Mouse (Mus musculus) midbrain, embryonic 12.5 days (tissue): ENCODE data around the gene Akt3. TPM values are rescaled to one million over a fixed set of nuclear protein-coding genes. Genes with fewer than 3 reads are reported as not detected.

Source experiments
- ATAC-seq: fragments of 200-750 bp; cut with Nextera tagmentation; 2 replicates; pipeline ENCODE4 v1.8.0; 2017; ENCODE audit warnings: low read depth, moderate TSS enrichment, moderate library complexity; ENCODE audit not compliant: low FRiP score
- H3K27ac ChIP-seq: fragments of 300-500 bp; sonication (generic); replicated peaks from 2 replicates; pipeline ENCODE4 v1.5.1; 2016; ENCODE audit warnings: mild to moderate bottlenecking
- H3K27me3 ChIP-seq: fragments of 300-500 bp; sonication (generic); 2 replicates; pipeline ENCODE4 v1.6.1; 2016; ENCODE audit warnings: mild to moderate bottlenecking
- H3K36me3 ChIP-seq: fragments of 300-500 bp; sonication (generic); 2 replicates; pipeline ENCODE4 v1.6.1; 2016
- H3K4me1 ChIP-seq: fragments of 300-500 bp; sonication (generic); 2 replicates; pipeline ENCODE4 v1.6.1; 2016
- H3K4me2 ChIP-seq: fragments of 300-500 bp; sonication (generic); replicated peaks from 2 replicates; pipeline ENCODE4 v1.6.1; 2016; ENCODE audit warnings: mild to moderate bottlenecking, moderate library complexity
- H3K4me3 ChIP-seq: fragments of 300-500 bp; sonication (generic); 2 replicates; pipeline ENCODE4 v1.5.1; 2016; ENCODE audit warnings: mild to moderate bottlenecking
- H3K9ac ChIP-seq: fragments of 300-500 bp; sonication (generic); replicated peaks from 2 replicates; pipeline ENCODE4 v1.6.1; 2016; ENCODE audit warnings: mild to moderate bottlenecking, moderate library complexity
- H3K9me3 ChIP-seq: fragments of 300-500 bp; sonication (generic); 2 replicates; pipeline ENCODE4 v1.6.1; 2016; ENCODE audit warnings: mild to moderate bottlenecking
- WGBS: fragments of 180-500 bp; shearing (Covaris S2); methylation state at CpG from one replicate; pipeline ENCODE4 v1.1.7; 2016; 5-methylcytosine and 5-hydroxymethylcytosine counted together
- polyA plus RNA-seq: library from polyadenylated mRNA; unstranded; fragments of >200 nt; fragmentation: Nextera tagmentation; extraction: Ambion mirVana; gene quantifications from 2 replicates; pipeline ENCODE4 v1.2.1, GENCODE M21; 2016

The Akt3 gene
- polyA plus RNA-seq, 1 experiment from 2014 or later, result 32.5 TPM

GRCm38 (mm10) chr1:177045885-177046284, 212.1 kb downstream of the Akt3 start:
- Histone ChIP-seq H3K36me3 (no peaks in the 10 kb centered on the region), H3K27ac (no peak overlapping the region), H3K9ac (no peak overlapping the region), H3K4me2 (no peak overlapping the region), H3K27me3 (no peaks in the 10 kb centered on the region), H3K4me1 (no peaks in the 10 kb centered on the region), H3K4me3 (no peak overlapping the region), H3K9me3 (no peaks in the 10 kb centered on the region)
- no peak for ATAC-seq

DNA sequence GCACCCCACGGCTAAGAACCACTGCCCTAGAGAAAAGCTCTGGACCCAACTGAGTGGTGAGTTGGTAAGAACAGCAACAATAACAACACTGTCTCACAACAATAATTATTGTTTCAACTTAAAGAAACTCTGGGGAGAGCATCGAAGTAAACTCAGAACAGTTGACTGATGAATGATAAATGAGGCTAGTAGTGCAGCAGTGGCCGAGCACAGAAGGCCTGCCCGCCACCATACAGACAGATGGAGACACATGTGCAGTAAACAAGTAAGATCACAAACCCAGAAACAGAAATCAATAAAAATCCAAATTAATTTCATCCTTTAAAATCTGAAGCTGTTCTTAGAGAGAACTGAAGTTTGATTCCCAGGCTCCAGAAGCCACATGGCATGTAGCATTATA, 217.9 kb downstream of the Akt3 start:
- ATAC-seq, result no peak

DNA sequence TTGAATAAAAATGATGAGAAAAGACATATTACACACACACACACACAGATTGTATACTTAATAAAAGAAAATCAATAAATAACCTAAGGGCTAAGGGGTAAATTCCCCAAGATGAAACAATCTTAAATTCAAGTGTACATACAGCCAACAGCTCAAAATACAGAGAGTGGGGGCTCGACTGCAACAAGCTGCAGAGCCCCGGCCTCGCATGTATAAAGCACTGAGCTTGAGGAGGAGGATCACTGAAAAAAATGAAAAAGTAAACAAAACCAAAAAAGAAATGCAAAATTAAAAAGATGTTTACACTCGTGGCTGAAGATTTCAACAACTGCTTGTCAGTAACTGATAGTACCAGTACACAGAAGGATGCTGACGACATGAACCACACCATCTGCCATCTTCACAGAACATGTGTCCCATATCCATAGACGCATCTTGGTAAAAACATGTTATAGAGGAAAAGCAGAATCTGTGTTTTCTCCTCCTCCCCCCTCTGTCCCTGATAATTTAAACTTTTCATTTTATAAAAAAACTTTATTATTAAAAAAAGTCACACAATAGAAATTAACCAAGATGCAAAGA, 218.8 kb downstream of the Akt3 start:
- no peaks in the 10 kb centered on the region for H3K36me3 ChIP-seq
- no peak overlapping the region for H3K4me2 ChIP-seq
- H3K9me3 ChIP-seq, result no peaks in the 10 kb centered on the region
- H3K4me1 ChIP-seq, result 0 out of 2 replicates have a peak, but pooled peaks cover 2% of the 10 kb centered on the region
- H3K27ac ChIP-seq, result no peak overlapping the region
- H3K27me3 ChIP-seq, result no peaks in the 10 kb centered on the region
- H3K9ac ChIP-seq, result no peak overlapping the region
- WGBS, result 74% methylated on average over 6 of the region's 6 CpGs
- no peak for ATAC-seq
- H3K4me3 ChIP-seq, result no peak overlapping the region

More for the DNA sequence above, 217.9 kb downstream of the Akt3 start:
- H3K36me3 ChIP-seq, result no peaks in the 10 kb centered on the region
- H3K9ac ChIP-seq, result no peak overlapping the region
- no peaks in the 10 kb centered on the region for H3K27me3 ChIP-seq
- 0 out of 2 replicates have a peak, but pooled peaks cover 2% of the 10 kb centered on the region for H3K4me1 ChIP-seq
- WGBS, result 49% methylated on average over 4 of the region's 4 CpGs
- no peaks in the 10 kb centered on the region for H3K9me3 ChIP-seq
- no peak overlapping the region for H3K4me2 ChIP-seq
- H3K27ac ChIP-seq, result peak overlapping the region; percentile 27; the same call in 1 of the 2 replicates
- H3K4me3 ChIP-seq, result no peak overlapping the region

GRCm38 (mm10) chr1:177038383-177038782, 219.6 kb downstream of the Akt3 start:
- ATAC-seq, result no peak
- H3K9me3 ChIP-seq, result no peaks in the 10 kb centered on the region
- no peak overlapping the region for H3K9ac ChIP-seq
- no peak overlapping the region for H3K4me3 ChIP-seq
- H3K36me3 ChIP-seq, result no peaks in the 10 kb centered on the region
- WGBS, result 46% methylated on average over 2 of the region's 2 CpGs
- H3K27ac ChIP-seq, result peak overlapping the region; percentile 47
- H3K4me1 ChIP-seq, result 0 out of 2 replicates have a peak, but pooled peaks cover 2% of the 10 kb centered on the region
- no peaks in the 10 kb centered on the region for H3K27me3 ChIP-seq
- H3K4me2 ChIP-seq, result no peak overlapping the region

DNA sequence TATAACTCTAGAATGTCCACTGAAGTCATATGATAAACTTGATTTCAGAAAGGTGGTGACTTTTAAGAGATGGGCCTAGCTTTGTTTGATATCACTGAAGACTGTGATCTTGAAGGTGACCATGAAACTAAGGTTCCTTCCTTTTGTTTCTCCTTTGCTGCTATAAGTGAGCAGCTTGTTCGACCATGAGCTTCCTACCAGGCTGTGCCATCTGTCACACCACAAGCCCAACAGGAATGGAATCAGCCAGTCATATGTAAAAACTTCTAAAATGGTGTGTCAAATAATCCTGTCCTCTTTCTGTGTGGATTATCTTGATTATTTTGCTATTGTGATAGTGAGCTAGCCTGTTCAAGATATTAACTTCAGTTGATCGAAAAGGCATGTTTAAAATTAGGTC, 222.5 kb downstream of the Akt3 start:
- no peaks in the 10 kb centered on the region for H3K9me3 ChIP-seq
- H3K4me2 ChIP-seq, result no peak overlapping the region
- H3K27me3 ChIP-seq, result no peaks in the 10 kb centered on the region
- no peak overlapping the region for H3K4me3 ChIP-seq
- 68% methylated on average over 2 of the region's 2 CpGs for WGBS
- H3K4me1 ChIP-seq, result peaks cover 6% of the 10 kb centered on the region; the same call in 1 of the 2 replicates
- no peak overlapping the region for H3K9ac ChIP-seq
- peaks cover 11% of the 10 kb centered on the region; the same call in 1 of the 2 replicates for H3K36me3 ChIP-seq
- ATAC-seq, result no peak
- H3K27ac ChIP-seq, result no peak overlapping the region

DNA sequence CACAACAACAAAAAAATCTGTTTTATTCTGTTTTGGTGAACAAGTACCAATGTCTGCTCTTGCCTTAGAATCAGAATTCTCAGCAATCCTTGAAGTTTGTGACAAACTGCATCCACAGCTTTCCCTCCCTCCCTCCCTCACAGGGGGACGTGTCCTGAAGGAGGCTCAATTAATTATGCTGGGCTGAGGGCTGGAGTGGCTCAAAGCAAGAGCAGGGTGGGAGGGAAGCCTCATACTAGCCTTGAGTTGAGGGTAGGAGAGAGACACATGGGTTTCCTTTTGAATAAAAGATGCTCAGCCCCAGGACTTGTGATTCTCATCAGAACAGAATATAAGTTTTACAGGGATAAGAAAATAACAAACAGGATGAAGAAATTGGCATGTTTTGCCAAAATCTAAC, 225.8 kb downstream of the Akt3 start:
- Histone ChIP-seq H3K9ac (no peak overlapping the region), H3K4me3 (no peak overlapping the region), H3K9me3 (no peaks in the 10 kb centered on the region), H3K27ac (no peak overlapping the region), H3K4me1 (peaks cover 4% of the 10 kb centered on the region; the same call in 1 of the 2 replicates), H3K27me3 (no peaks in the 10 kb centered on the region), H3K36me3 (peaks cover 14% of the 10 kb centered on the region; the same call in 1 of the 2 replicates), H3K4me2 (no peak overlapping the region)
- 17% methylated on average over 1 of the region's 1 CpGs for WGBS
- ATAC-seq, result no peak; the same call in 1 of the 2 replicates

GRCm38 (mm10) chr1:177031196-177031595, 226.8 kb downstream of the Akt3 start:
- 89% methylated on average over 1 of the region's 1 CpGs for WGBS
- no peak overlapping the region for H3K9ac ChIP-seq
- H3K4me3 ChIP-seq, result no peak overlapping the region
- no peaks in the 10 kb centered on the region for H3K27me3 ChIP-seq
- no peak overlapping the region for H3K27ac ChIP-seq
- H3K4me1 ChIP-seq, result peaks cover 4% of the 10 kb centered on the region; the same call in 1 of the 2 replicates
- no peak for ATAC-seq
- H3K36me3 ChIP-seq, result peaks cover 14% of the 10 kb centered on the region; the same call in 1 of the 2 replicates
- no peak overlapping the region for H3K4me2 ChIP-seq
- H3K9me3 ChIP-seq, result no peaks in the 10 kb centered on the region

DNA sequence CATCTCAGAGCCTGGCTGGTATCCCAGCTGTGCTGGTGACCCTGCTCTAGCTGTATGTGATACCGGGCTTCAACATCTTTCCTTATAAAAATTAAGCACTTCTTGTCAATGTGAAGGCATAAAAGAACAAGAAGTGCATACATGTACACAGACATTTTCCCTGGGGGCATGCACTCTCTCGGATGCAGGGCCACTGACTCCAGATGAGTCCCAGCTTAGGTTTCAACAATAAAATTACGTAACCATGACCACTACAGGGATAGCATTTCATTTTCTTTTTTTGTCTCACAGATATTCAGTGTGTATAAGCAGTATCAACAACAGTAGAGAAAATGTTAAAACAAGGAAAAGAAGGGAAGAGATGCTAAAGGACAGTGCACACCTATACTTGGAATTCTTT, 227.3 kb downstream of the Akt3 start:
- no peak overlapping the region for H3K9ac ChIP-seq
- peaks cover 14% of the 10 kb centered on the region; the same call in 1 of the 2 replicates for H3K36me3 ChIP-seq
- ATAC-seq, result no peak
- H3K4me2 ChIP-seq, result no peak overlapping the region
- no peaks in the 10 kb centered on the region for H3K27me3 ChIP-seq
- no peaks in the 10 kb centered on the region for H3K9me3 ChIP-seq
- H3K4me3 ChIP-seq, result no peak overlapping the region
- WGBS, result 81% methylated on average over 3 of the region's 3 CpGs
- H3K27ac ChIP-seq, result no peak overlapping the region
- peaks cover 4% of the 10 kb centered on the region; the same call in 1 of the 2 replicates for H3K4me1 ChIP-seq

- Histone ChIP-seq H3K27ac (no peak overlapping the region), H3K27me3 (no peaks in the 10 kb centered on the region), H3K9ac (no peak overlapping the region), H3K4me2 (no peak overlapping the region), H3K4me1 (peaks cover 4% of the 10 kb centered on the region; the same call in 1 of the 2 replicates), H3K9me3 (no peaks in the 10 kb centered on the region), H3K4me3 (no peak overlapping the region), H3K36me3 (peaks cover 24% of the 10 kb centered on the region; the same call in 1 of the 2 replicates)
- WGBS, result 88% methylated on average over 2 of the region's 2 CpGs
- no peak for ATAC-seq
These were observed 229.0 kb downstream of the Akt3 start for GRCm38 (mm10) chr1:177029032-177029431.

GRCm38 (mm10) chr1:177027706-177028105, 230.3 kb downstream of the Akt3 start:
- H3K4me2 ChIP-seq, result no peak overlapping the region
- H3K27me3 ChIP-seq, result no peaks in the 10 kb centered on the region
- no peak overlapping the region for H3K4me3 ChIP-seq
- H3K9ac ChIP-seq, result no peak overlapping the region
- peaks cover 38% of the 10 kb centered on the region for H3K36me3 ChIP-seq
- H3K4me1 ChIP-seq, result peaks cover 4% of the 10 kb centered on the region; the same call in 1 of the 2 replicates
- H3K9me3 ChIP-seq, result no peaks in the 10 kb centered on the region
- no peak for ATAC-seq
- 90% methylated on average over 3 of the region's 3 CpGs for WGBS
- no peak overlapping the region for H3K27ac ChIP-seq

- no peak overlapping the region for H3K4me2 ChIP-seq
- H3K27ac ChIP-seq, result no peak overlapping the region
- ATAC-seq, result no peak
- H3K9me3 ChIP-seq, result no peaks in the 10 kb centered on the region
- peaks cover 24% of the 10 kb centered on the region for H3K36me3 ChIP-seq
- no peaks in the 10 kb centered on the region for H3K27me3 ChIP-seq
- H3K4me3 ChIP-seq, result no peak overlapping the region
- WGBS, result 70% methylated on average over 3 of the region's 3 CpGs
- peaks cover 4% of the 10 kb centered on the region; the same call in 1 of the 2 replicates for H3K4me1 ChIP-seq
- H3K9ac ChIP-seq, result no peak overlapping the region
These were observed 235.3 kb downstream of the Akt3 start for GRCm38 (mm10) chr1:177022751-177023150.

DNA sequence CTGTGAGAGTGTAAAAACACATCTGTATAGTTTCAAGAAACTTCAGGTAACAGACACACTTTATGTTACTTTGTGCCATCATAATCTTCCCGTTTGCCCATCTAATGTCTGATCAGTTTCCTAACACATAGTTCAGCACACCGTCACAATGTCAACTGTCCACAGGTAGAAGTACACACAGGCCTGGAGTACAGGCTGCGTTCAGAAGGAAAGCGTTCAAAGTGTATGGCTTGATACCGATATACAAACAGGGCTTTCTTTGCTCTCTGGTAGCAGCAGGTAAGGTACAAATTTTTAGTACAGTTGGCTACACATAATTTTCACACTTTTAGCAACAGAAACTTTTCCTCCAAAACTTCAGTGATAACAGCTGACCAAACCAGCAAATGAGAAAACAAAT, 238.3 kb downstream of the Akt3 start:
- no peak overlapping the region for H3K4me3 ChIP-seq
- WGBS, result 97% methylated on average over 5 of the region's 5 CpGs
- H3K9me3 ChIP-seq, result no peaks in the 10 kb centered on the region
- H3K36me3 ChIP-seq, result peaks cover 18% of the 10 kb centered on the region
- no peak overlapping the region for H3K9ac ChIP-seq
- ATAC-seq, result no peak
- no peaks in the 10 kb centered on the region for H3K27me3 ChIP-seq
- peaks cover 22% of the 10 kb centered on the region for H3K4me1 ChIP-seq
- no peak overlapping the region for H3K4me2 ChIP-seq
- H3K27ac ChIP-seq, result no peak overlapping the region
